Mouse (Mus musculus): ENCODE data around the gene Dcaf15. TPM values are rescaled to one million over a fixed set of nuclear protein-coding genes. Genes with fewer than 3 reads are reported as not detected.
A peak's percentile ranks its signal among the peaks of the same experiment; 100 is the strongest.

The Dcaf15 gene
- total RNA-seq (2015; ENCODE audit: low replicate concordance), result 0.19 and 4.0 TPM in 2 replicates
- total RNA-seq (2017; ENCODE audit: low replicate concordance), result 1.9 and 2.9 TPM in 2 replicates

DNA sequence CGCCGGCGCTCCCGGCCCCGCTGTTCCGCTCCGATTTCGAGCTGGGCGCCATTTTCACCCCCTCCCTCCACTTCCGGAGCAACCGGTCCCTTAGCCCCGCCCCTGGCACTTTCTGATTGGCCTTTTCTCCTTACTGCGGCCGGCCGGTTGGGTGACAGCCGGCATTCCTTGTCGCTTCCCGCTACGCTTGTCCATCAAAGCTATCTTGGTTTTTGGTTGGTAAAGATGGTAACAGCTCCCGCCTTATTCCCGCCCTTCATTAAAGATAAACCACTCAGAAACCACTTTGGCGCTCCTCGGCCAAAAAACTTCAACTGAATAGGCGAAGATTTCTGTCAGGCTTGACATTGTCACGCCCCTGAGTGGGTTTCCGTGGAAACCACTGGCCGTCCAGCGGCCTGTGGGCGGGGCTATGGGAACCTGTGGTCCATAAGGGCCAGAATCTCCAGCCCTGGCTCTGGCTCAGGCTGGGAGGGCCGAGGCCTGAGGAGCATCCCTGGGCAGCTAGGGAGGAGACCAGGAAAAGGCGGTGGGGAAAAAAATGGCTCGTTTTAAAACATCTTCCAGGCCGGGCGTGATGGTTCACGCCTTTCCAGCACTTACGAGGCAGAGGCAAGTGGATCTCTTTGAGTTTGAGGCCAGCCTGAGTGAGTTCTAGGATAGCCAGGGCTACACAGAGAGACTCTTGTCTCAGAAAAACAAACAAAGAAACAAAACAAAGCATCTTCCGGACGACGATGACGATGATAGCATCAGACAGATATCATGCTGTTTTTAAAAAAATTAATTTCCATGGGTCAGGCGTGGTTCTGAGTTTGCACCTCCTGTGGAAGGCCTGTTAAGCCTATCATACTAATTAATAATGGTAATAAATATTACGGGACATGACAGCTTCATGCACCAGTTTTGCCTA lies at the start of gene Dcaf15:
Gene Dcaf15 (minus strand): TSS at position 72 of the 913 bp plus-strand sequence.
- peak; percentile 94 for ATAC-seq (replicated peaks; ENCODE audit: low FRiP score, poor library complexity, severe bottlenecking)

DNA sequence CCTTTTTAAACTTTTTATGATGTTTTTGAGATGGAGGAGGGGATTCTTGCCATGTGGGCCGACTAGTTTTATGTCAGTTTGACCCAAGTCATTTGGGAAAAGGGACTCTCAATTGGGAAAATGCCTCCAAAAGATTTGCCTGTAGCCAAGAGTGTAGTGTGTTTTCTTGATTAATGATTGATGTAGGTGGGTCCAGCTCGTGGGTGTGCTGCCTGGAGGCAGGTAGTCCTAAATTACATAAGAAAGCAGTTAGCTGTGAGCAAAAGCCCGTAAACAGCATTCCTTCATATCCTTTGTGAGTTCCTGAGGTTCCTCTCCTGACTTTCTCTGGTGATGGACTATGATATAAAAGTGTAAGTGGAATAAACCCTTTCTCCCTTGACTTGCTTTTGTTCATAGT lies 44.6 kb upstream of the Dcaf15 start:
- no peak for ATAC-seq (replicated peaks; ENCODE audit: low FRiP score, poor library complexity, severe bottlenecking)

DNA sequence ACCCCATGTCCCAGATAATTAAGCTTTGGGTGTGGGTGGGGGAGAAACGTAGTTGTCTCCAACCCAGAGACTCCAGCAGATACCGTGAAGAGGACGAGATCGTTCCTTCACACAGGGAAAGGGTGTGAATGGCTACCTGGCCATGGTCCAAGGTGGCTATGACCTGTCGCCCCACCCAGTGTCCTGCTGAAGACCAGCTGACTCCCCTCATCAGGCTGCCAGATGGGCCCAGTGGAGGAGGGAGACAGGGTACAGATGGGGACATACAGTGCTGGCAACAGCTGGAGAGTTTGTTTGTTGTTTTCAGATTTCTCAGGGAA lies 43.9 kb upstream of the Dcaf15 start:
- no peak for ATAC-seq (replicated peaks; ENCODE audit: low FRiP score, poor library complexity, severe bottlenecking)

DNA sequence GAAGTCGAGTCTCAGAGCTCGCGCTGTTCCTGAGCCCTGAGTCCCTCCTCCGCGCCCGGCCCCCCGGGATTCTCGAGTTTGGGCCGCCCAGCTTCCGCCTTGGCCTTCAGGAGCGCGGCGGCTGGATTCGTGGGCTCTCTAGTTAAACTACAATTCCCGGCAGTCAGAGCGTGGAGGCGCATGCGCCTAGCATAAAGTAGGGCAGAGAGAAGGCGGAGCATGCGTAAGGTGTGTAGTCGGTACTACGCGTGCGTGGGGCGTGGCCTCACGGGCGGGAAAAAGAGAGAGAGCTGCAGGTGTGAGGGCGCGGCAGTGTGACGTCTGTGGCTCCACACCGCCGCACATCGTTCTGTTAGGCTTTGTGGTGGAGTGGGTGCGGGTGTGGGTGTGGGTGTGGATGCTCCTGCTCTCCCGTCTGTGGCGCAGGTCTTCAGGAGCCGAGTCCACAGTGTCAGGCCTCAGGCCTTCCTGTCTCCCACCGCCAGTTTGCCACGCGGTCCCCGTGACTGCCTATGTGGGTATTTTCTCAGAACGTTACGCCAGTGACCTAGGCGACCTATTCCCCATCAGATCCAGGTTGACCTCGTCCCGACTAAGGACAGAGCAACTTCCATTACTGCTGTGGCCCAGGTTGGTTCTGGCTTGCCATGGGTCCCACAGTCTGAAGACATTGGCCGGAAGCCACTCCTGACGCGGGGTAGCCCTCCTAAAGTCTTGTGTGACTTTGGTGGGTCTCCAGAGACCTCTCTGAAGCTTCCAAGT lies 43.4 kb upstream of the Dcaf15 start, which contains the start of the genes Cc2d1a and 4930432K21Rik:
Gene Cc2d1a (minus strand): TSS at position 168 of the 762 bp plus-strand sequence.
Gene 4930432K21Rik (plus strand): TSS at position 257 of the 762 bp plus-strand sequence.
- peak; percentile 96 for ATAC-seq (replicated peaks; ENCODE audit: low FRiP score, poor library complexity, severe bottlenecking)

DNA sequence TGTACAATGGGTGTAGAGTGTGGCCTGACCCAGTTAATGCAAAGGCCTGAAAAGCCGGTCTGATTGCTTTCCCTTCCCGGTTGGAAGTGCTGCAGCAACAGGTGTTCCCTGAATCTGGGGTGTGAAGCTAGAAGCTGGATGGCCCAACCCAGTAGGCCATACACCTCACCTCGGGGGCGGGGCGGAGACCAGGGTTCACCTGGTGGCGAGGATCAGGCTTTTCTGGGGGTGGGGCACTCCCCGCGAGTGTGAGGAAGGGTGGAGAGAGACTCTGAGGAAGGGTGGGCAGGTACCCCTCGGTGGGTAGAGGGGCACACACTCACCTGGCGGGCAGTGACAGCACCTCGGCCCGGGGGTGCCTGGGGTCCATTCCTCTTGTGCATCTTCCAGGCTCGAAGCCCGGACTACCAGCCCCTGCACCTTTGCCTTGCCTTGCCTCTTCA lies 42.8 kb upstream of the Dcaf15 start:
- ATAC-seq (replicated peaks; ENCODE audit: low FRiP score, poor library complexity, severe bottlenecking), result peak; percentile 45

DNA sequence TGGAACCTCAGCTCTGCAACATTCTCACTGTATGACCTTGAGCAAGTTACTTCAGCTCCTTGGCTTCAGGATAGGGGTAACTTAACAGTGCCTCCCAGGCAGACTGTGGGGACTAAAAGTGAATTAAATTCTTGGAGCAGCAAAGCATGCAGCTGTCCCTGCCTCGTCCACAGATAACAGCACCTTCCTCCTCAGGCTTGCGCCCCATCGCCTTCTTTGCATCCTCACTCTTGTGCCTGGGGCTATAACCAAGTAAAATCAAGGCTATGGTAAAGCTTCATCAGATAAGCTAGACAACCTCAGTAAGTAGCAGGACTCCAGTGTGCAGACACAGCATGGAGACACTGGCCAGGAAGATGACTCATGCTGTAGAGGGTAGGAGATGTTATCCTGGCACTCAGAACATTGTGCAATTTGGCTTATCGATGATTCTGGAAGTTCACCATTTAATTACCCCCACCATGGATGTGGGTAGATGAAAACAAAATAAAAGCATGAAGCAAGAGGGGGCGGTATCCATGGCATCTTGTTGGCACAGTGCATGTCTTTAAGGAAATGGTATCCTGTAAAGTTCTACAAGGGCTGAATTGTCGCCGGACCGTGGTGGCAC lies 40.2 kb upstream of the Dcaf15 start:
- no peak for ATAC-seq (replicated peaks; ENCODE audit: low FRiP score, poor library complexity, severe bottlenecking)

DNA sequence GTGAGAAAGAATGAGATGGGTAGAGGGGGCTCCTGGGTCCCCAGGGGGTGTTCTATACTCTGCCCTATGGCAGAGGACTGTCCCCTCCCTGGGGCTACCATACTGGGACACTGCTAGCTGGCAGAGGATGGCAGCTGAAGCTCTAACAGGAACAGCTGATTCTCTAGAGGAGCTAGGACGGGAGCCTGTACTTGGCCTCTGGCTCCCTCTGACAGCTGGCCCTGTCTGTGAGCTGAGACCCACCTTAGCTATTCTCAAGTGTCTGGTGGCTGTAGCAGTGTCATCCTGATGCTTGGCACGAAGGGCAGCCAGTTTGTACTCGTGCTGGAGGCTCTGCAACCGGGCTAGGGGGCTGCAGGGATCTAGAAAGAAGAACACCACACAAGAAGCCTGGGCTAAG lies 36.3 kb upstream of the Dcaf15 start:
- ATAC-seq (replicated peaks; ENCODE audit: low FRiP score, poor library complexity, severe bottlenecking), result no peak

DNA sequence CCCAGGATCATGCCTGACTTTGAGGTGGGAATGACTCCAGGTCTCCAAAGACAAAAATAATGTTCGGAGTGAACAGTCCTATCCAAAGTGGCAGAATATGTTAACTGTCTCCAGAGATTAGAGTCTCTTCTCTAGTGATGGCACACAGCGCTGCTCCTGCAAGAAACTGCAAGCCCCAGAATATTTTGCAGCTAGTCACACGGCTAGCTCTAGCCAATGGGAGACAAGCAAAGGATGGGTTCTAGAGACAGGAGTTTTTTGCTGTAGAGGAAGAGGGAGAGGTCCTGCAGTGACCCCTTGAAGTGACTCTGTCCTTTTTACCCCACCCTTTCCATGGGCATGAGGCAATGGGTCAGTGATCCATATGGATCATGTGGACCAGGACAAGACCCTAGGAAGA lies 33.3 kb upstream of the Dcaf15 start:
- ATAC-seq (replicated peaks; ENCODE audit: low FRiP score, poor library complexity, severe bottlenecking), result no peak

DNA sequence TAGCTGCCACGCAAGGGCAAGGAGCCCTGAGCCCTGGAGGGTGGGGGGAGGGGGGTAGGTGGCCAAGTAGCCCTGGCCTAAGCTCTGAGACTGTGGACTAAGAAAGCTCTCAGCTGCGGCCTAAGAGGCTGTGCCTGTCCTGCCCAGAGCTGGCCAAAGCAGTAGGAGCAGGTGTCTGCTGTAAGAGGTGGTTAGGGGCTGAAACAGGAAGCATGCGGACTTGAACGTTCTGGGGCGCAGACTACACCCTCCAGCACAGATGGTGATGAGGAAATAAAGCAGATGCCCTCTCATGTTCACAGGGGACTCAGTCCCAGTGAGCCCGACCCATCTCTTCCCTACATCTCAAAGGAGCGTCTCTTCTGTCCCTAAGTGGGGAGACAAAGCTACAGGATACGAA lies 27.7 kb upstream of the Dcaf15 start:
- no peak for ATAC-seq (replicated peaks; ENCODE audit: low FRiP score, poor library complexity, severe bottlenecking)

DNA sequence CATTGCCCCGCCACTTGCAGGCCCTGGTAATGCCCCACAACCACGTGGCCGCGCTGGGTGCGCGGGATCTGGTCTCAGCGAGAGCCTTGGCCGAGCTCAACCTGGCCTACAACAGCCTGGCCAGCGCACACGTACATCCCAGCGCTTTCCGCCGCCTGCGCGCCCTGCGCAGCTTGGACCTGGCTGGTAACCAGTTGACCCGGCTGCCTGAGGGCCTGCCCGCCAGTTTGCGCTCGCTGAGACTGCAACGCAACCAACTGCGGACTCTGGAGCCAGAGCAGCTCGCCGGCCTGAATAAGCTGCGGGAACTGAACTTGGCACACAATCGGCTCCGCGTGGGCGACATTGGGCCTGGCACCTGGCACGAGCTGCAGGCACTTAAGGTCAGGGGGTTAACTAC lies 26.2 kb upstream of the Dcaf15 start:
- ATAC-seq (replicated peaks; ENCODE audit: low FRiP score, poor library complexity, severe bottlenecking), result no peak

DNA sequence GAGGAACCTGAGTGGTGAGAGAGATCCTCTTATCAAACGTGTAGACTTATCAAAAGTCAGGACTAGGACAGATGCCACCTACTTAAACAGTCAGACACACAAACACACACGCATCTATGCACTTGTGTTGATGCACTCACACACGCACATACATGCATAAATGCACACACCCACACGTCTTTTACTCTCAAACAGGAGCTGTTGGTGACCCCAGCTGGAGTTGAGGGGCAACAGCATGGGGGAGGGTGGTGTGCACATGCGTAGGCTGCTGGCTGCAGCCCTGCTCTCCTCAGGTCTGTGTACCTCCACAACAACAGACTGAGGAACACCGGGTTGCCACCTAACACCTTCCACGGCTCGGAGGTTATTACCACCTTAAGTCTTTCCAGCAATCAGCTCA lies 23.7 kb upstream of the Dcaf15 start:
- no peak for ATAC-seq (replicated peaks; ENCODE audit: low FRiP score, poor library complexity, severe bottlenecking)

DNA sequence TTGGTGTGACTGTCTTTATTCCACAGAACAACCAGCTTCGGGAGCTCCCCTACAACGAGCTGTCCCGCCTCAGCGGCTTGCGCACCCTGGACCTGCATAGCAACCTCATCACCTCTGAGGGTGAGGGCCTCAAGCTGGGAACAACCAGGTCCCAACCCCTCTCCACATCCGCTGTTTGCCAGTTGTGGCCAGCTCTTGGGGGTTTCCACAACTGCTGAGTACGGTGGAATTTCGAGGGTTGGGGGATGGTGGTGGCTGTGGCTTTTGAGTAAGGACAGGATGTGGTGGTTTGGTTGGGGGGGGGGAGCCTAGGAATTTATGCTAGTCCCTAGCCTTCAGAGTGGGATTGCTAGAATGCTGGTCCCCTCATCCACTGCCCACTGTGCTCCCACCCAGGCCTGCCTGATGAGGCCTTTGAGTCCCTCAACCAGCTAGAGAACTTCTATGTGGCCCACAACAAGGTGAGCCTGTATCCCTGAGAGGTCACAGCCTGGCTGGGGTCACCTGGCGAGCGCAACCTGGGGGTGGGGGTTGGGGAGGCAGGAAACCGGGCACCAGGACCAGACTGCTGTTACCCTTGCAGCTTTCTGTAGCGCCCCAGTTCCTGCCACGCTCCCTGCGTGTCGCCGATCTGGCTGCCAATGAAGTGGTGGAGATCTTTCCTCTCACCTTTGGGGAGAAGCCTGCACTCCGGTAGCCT lies 22.8 kb upstream of the Dcaf15 start:
- ATAC-seq (replicated peaks; ENCODE audit: low FRiP score, poor library complexity, severe bottlenecking), result no peak

DNA sequence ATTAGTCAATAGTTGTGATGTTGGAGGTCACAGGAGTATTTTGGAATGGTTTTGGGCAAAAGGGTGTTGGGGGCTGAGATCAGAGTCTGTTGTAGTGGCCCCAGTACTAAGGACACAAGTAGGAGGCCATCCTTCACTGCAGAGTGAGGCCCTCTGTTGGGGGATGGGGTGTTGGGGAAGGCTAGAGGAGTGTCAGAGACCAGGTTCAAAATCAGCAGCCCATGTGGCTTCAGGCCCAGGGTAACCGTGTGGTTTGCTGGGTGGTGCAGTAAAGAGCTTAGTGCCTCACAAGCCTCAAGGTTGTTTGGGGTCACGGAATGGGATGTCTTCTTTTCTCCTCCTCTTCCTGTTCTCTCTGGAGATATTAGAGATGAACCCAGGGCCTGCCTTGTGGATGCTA lies 22.2 kb upstream of the Dcaf15 start:
- no peak for ATAC-seq (replicated peaks; ENCODE audit: low FRiP score, poor library complexity, severe bottlenecking)

DNA sequence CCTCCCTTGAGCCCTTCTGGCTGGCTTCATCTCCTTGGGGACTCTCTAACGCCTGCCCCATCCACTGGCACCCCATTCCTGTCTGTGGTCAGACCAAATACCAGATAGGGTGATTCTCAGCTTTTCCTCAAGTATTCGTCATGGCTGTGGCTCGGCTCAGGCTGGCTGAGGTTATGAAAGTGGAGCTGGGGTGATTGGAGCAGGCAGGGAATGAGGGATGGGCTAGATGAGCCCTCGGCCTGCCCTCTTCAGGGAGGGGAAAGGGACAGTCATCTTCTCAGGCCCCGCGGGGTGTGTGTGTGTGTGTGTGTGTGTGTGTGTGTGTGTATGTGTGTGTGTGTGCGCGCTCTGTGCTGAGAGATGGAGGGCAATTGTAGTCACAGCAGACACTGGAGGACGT lies 21.1 kb upstream of the Dcaf15 start, which contains the start of gene Podnl1:
Gene Podnl1 (plus strand): TSS at position 334 of the 400 bp plus-strand sequence.
- ATAC-seq (replicated peaks; ENCODE audit: low FRiP score, poor library complexity, severe bottlenecking), result 0 out of 2 replicates have a peak, but pooled peaks have one; percentile 12

DNA sequence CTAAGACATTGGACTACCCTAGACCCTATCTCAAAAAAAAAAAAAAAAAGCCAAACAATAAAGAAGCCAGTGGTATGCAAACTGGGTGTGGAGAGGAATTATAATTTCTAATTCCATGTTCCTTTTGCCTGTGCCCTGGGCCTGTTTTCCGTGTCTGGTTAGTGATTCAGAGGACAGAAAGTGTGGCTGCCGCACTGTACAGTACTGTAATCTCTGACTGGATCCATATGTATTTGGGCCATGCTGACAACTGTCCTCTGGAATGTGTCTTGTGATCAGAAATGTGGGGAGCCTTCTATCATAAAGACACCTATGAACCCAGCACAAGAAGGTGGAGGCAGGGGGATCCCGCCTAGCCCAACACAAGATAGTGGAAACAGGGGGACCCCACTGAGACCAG lies 17.6 kb upstream of the Dcaf15 start:
- no peak for ATAC-seq (replicated peaks; ENCODE audit: low FRiP score, poor library complexity, severe bottlenecking)

DNA sequence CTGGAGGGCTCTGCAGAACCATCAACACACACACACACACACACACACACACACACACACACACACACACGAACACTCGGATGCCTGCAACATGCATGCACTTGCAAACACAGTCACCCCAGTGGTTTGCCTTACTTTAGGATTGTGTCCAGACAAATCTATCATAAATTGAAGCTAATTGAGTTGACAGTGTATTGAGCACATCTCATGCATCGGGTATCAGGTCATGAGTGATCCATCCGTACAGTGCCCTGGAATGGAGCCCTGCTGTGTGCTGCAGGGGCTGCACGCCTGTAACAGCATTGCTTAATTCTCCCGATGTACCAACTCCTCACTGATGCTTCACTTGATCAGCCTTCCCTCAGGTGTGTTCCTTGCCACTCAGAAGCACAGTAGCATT lies 11.1 kb upstream of the Dcaf15 start:
- no peak for ATAC-seq (replicated peaks; ENCODE audit: low FRiP score, poor library complexity, severe bottlenecking)

DNA sequence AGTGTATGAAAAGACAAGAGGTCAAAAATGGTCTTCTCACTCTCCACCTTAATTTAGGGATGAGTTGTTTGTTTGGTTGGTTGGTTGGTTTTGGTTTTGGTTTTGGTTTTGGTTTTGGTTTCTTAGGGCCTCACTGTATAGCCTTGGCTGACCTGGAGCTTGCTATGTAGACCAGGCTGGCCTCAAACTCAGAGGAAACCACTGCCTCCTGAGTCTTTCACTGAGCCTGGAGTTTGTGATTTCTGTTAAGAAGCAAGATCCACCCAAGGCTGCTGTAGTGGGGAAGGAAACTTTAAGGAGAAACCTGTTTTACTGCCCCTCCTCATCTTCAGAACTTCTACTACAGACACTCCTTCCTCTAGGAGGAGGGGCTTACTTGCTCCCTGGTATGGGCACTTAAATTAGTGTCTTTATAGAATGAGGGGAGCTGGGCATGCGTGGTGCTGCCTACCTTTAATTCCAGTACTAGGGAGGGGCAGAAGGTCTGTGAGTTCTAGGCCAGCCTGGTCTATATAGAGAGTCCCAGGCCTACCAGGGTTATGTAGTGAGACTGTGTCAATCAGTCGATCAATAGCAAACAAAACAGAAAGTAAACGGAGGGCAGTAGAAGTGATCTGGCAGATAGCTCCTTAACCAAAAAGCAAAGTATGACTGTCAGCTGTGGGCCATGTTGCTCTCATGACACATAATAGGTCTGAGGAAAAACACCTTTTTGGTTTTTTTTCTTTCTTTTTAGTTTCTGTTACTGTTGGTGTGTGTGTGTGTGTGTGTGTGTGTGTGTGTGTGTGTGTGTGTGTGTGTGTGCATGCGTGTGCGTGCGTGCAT lies 1.9 kb upstream of the Dcaf15 start:
- ATAC-seq (replicated peaks; ENCODE audit: low FRiP score, poor library complexity, severe bottlenecking), result no peak

DNA sequence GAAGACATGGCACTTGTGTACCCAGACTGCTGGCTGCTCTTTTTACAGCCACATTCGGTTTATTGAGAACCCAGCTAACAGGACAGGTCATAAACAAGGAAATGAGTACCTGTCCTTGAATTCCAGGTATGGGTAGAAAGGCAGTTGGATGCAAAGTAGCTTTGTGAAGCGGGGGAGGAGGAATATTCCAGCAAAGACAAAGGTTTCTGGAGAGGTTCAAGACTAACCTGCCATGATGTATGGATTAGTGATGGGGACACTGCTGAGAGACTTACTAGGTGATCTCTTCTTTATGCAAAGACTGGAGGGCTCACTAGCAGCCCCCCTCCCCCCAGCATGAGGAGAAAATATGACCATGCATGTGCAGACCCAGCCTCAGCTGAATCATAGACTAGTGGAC lies 1.1 kb upstream of the Dcaf15 start:
- ATAC-seq (replicated peaks; ENCODE audit: low FRiP score, poor library complexity, severe bottlenecking), result no peak

DNA sequence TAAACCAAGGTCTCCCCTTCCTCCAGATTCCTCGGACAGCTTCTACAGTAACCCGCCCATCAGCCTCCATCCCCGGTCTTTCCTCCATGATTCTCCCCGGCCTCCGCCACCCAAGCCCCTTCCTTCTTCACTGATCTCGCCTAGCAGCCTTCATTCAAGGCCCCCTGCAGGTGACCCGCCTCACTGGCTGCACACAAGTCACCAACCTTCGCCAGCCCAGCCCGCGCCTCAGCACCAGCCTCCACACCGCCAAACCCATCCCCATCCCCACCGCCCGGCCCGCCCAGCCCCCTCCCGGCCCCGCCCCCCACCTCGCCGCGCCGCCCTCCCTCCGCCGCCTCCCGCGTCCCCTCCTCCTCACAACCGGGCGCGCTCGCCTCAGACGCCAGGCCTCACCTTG lies 347 bp downstream of the Dcaf15 start:
- ATAC-seq (replicated peaks; ENCODE audit: low FRiP score, poor library complexity, severe bottlenecking), result peak; percentile 49

All from erythroblast, adult 5-6 weeks (primary cell).